Mouse (Mus musculus): Measurements from ENCODE around the gene Dysf. TPM values are rescaled to one million over a fixed set of nuclear protein-coding genes. Genes with fewer than 3 reads are reported as not detected.

The Dysf gene
- polyA plus RNA-seq, 1 experiment from 2014 or later = 14.6 TPM

- H3K4me1 ChIP-seq = peaks cover 14% of the 10 kb centered on the region; the same call in 1 of the 2 replicates
- 84% methylated on average over 8 of the region's 8 CpGs for WGBS
- H3K36me3 ChIP-seq = no peaks in the 10 kb centered on the region
- no peak for DNase-seq (ENCODE audit: low spot score)
- H3K9me3 ChIP-seq (replicated peaks) = no peaks in the 10 kb centered on the region
- H3K4me3 ChIP-seq = no peak overlapping the region
- H3K27ac ChIP-seq = no peak overlapping the region
- H3K27me3 ChIP-seq (ENCODE audit: low read depth, poor library complexity, severe bottlenecking) = no peaks in the 10 kb centered on the region
These were observed 48.8 kb downstream of the Dysf start for GRCm38 (mm10) chr6:84057216-84057615.

- 70% methylated on average over 5 of the region's 5 CpGs for WGBS
- Histone ChIP-seq H3K9me3 (replicated peaks) (no peaks in the 10 kb centered on the region), H3K27ac (no peak overlapping the region), H3K36me3 (no peaks in the 10 kb centered on the region), H3K4me3 (no peak overlapping the region), H3K4me1 (peaks cover 12% of the 10 kb centered on the region; the same call in 1 of the 2 replicates), H3K27me3 (ENCODE audit: low read depth, poor library complexity, severe bottlenecking) (no peaks in the 10 kb centered on the region)
- no peak for DNase-seq (ENCODE audit: low spot score)
These were observed 50.3 kb downstream of the Dysf start for GRCm38 (mm10) chr6:84058671-84059141.

GRCm38 (mm10) chr6:84059771-84060414 is 51.5 kb downstream of the Dysf start:
- Histone ChIP-seq H3K27ac (no peak overlapping the region), H3K27me3 (ENCODE audit: low read depth, poor library complexity, severe bottlenecking) (no peaks in the 10 kb centered on the region), H3K4me1 (0 out of 2 replicates have a peak, but pooled peaks cover 7% of the 10 kb centered on the region), H3K4me3 (no peak overlapping the region), H3K9me3 (replicated peaks) (no peaks in the 10 kb centered on the region), H3K36me3 (no peaks in the 10 kb centered on the region)
- 54% methylated on average over 4 of the region's 4 CpGs for WGBS
- DNase-seq (ENCODE audit: low spot score) = no peak

DNA sequence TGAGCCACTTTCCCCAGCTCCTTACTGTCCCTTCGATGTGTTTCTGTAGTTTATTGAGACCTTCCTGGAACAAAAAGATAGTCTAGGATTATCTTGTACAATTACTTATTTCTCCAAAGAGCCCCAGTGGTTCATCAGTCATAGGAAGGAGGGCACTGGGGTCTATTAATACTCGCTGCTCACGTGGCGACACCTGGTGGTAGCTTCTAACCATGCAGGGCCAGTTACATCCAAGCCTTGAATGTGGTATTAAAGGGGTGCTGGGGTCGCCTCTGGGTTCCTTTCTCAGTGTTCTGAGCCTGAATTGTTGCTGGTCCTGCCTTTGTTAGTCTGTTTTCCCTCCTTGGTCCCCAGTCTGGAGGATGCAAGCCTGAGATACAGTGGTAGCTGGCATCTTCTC is 52.9 kb downstream of the Dysf start:
- no peaks in the 10 kb centered on the region for H3K27me3 ChIP-seq (ENCODE audit: low read depth, poor library complexity, severe bottlenecking)
- H3K4me3 ChIP-seq = no peak overlapping the region
- peak; percentile 85 for DNase-seq (ENCODE audit: low spot score)
- 6% methylated on average over 5 of the region's 5 CpGs for WGBS
- H3K4me1 ChIP-seq = 0 out of 2 replicates have a peak, but pooled peaks cover 7% of the 10 kb centered on the region
- no peaks in the 10 kb centered on the region for H3K36me3 ChIP-seq
- no peaks in the 10 kb centered on the region for H3K9me3 ChIP-seq (replicated peaks)
- no peak overlapping the region for H3K27ac ChIP-seq

GRCm38 (mm10) chr6:84062541-84062940 is 54.2 kb downstream of the Dysf start:
- DNase-seq (ENCODE audit: low spot score) = no peak
- no peak overlapping the region for H3K27ac ChIP-seq
- no peak overlapping the region for H3K4me3 ChIP-seq
- H3K4me1 ChIP-seq = peaks cover 7% of the 10 kb centered on the region; the same call in 1 of the 2 replicates
- 71% methylated on average over 5 of the region's 5 CpGs for WGBS
- no peaks in the 10 kb centered on the region for H3K9me3 ChIP-seq (replicated peaks)
- H3K27me3 ChIP-seq (ENCODE audit: low read depth, poor library complexity, severe bottlenecking) = no peaks in the 10 kb centered on the region
- H3K36me3 ChIP-seq = no peaks in the 10 kb centered on the region

DNA sequence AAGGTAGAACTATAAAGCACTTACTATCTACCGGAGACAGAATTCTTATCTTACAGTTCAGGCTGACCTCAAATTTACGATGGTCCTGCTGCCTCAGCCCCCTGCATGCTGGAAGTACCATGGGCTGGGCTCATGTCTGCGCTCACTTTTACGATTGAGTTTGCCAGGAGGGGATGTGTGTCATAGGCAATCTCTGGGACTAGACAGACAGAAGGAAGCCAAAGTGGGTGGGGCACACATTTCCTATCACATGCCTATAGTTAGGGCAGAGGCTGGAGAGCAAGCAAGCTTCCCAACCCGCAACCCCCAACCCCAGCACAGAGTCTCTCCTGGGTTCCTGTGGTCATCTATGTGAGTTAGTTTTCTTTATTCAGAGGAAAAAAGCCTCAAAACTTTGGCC is 59.8 kb downstream of the Dysf start:
- no peak overlapping the region for H3K4me3 ChIP-seq
- DNase-seq (ENCODE audit: low spot score) = no peak
- H3K36me3 ChIP-seq = no peaks in the 10 kb centered on the region
- H3K9me3 ChIP-seq (replicated peaks) = no peaks in the 10 kb centered on the region
- H3K4me1 ChIP-seq = peaks cover 3% of the 10 kb centered on the region; the same call in 1 of the 2 replicates
- H3K27me3 ChIP-seq (ENCODE audit: low read depth, poor library complexity, severe bottlenecking) = no peaks in the 10 kb centered on the region
- H3K27ac ChIP-seq = no peak overlapping the region
- 78% methylated on average over 5 of the region's 5 CpGs for WGBS

- Histone ChIP-seq H3K27ac (no peak overlapping the region), H3K4me1 (peaks cover 3% of the 10 kb centered on the region; the same call in 1 of the 2 replicates), H3K36me3 (no peaks in the 10 kb centered on the region), H3K4me3 (no peak overlapping the region), H3K27me3 (ENCODE audit: low read depth, poor library complexity, severe bottlenecking) (no peaks in the 10 kb centered on the region), H3K9me3 (replicated peaks) (no peaks in the 10 kb centered on the region)
- no peak for DNase-seq (ENCODE audit: low spot score)
- WGBS = 70% methylated on average over 6 of the region's 6 CpGs
These were observed 61.9 kb downstream of the Dysf start for GRCm38 (mm10) chr6:84070251-84070650.

DNA sequence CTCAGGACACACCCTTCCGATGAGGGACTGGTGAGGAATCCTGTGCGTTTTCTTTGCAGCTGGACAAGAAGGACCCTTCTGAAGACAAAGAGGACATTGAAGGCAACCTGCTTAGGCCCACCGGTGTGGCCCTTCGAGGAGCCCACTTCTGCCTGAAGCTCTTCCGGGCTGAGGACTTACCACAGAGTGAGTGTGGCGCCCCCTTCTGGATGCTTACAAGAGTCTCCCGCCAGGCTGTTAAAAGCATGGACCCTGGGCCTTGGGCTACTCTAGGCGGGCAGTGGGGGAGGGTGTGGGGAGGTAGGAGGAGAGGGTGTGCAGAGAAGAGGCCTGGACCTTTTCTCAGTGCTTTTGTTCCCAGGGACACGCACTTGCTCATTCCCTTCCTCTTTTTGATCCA is 64.2 kb downstream of the Dysf start:
- Histone ChIP-seq H3K4me1 (peaks cover 3% of the 10 kb centered on the region; the same call in 1 of the 2 replicates), H3K27me3 (ENCODE audit: low read depth, poor library complexity, severe bottlenecking) (no peaks in the 10 kb centered on the region), H3K9me3 (replicated peaks) (no peaks in the 10 kb centered on the region), H3K4me3 (no peak overlapping the region), H3K36me3 (no peaks in the 10 kb centered on the region), H3K27ac (no peak overlapping the region)
- WGBS = 69% methylated on average over 9 of the region's 9 CpGs
- no peak for DNase-seq (ENCODE audit: low spot score)

DNA sequence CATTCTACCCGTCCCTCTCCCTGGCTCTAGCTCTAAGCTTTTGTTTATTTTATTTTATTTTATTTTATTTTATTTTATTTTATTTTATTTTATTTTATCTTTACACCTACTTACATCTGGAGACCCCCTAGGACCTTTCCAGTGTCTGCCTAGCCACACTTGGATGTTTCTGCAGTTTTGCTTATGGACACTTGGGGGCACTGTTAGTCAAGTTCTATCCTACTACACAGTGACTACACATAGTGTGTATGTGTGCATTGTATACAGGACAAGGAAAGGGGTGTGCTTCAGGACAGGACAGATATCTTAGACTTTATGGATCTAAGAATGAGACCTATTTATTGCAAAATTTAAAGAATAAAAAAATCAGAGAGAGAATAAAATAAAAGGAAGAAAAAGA is 69.8 kb downstream of the Dysf start:
- H3K27me3 ChIP-seq (ENCODE audit: low read depth, poor library complexity, severe bottlenecking) = no peaks in the 10 kb centered on the region
- H3K4me3 ChIP-seq = no peak overlapping the region
- no peaks in the 10 kb centered on the region for H3K4me1 ChIP-seq
- H3K9me3 ChIP-seq (replicated peaks) = no peaks in the 10 kb centered on the region
- H3K27ac ChIP-seq = no peak overlapping the region
- no peaks in the 10 kb centered on the region for H3K36me3 ChIP-seq
- WGBS = 50% methylated on average over 1 of the region's 1 CpGs
- DNase-seq (ENCODE audit: low spot score) = no peak

GRCm38 (mm10) chr6:84080631-84081030 is 72.2 kb downstream of the Dysf start:
- Histone ChIP-seq H3K27me3 (ENCODE audit: low read depth, poor library complexity, severe bottlenecking) (no peaks in the 10 kb centered on the region), H3K36me3 (no peaks in the 10 kb centered on the region), H3K4me3 (no peak overlapping the region), H3K27ac (no peak overlapping the region), H3K9me3 (replicated peaks) (no peaks in the 10 kb centered on the region), H3K4me1 (peaks cover 9% of the 10 kb centered on the region)
- no peak for DNase-seq (ENCODE audit: low spot score)
- 93% methylated on average over 3 of the region's 3 CpGs for WGBS

GRCm38 (mm10) chr6:84084757-84085156 is 76.4 kb downstream of the Dysf start:
- no peak overlapping the region for H3K4me3 ChIP-seq
- no peaks in the 10 kb centered on the region for H3K9me3 ChIP-seq (replicated peaks)
- WGBS = 75% methylated on average over 10 of the region's 10 CpGs
- peak overlapping the region; percentile 8; the same call in 1 of the 2 replicates for H3K27ac ChIP-seq
- peaks cover 9% of the 10 kb centered on the region for H3K4me1 ChIP-seq
- no peak for DNase-seq (ENCODE audit: low spot score)
- no peaks in the 10 kb centered on the region for H3K27me3 ChIP-seq (ENCODE audit: low read depth, poor library complexity, severe bottlenecking)
- H3K36me3 ChIP-seq = no peaks in the 10 kb centered on the region

GRCm38 (mm10) chr6:84093473-84093872 is 85.1 kb downstream of the Dysf start:
- H3K27me3 ChIP-seq (ENCODE audit: low read depth, poor library complexity, severe bottlenecking) = no peaks in the 10 kb centered on the region
- peak; percentile 68 for DNase-seq (ENCODE audit: low spot score)
- no peaks in the 10 kb centered on the region for H3K9me3 ChIP-seq (replicated peaks)
- WGBS = 24% methylated on average over 4 of the region's 4 CpGs
- no peak overlapping the region for H3K27ac ChIP-seq
- H3K4me1 ChIP-seq = peaks cover 40% of the 10 kb centered on the region
- H3K36me3 ChIP-seq = no peaks in the 10 kb centered on the region
- H3K4me3 ChIP-seq = no peak overlapping the region

DNA sequence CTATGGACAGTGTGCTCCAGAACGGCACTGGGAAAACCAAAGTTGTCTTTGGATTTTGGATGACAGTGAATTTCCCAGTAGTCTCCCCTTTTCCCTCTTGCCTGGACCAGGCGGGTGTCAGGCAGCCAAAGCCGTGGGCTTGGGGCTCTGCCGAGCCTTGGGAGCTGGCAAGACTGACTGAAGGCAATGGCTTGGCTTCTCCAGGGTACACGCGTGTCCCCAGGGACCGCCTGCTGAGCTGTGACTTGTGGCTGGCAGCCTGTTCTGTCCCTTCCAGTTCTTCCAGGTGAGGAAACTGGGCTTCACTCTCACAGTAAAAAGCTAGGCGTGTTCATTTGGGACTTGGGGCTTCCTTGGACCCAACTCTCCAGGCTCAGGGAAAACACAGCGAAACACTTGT is 86.1 kb downstream of the Dysf start:
- Histone ChIP-seq H3K9me3 (replicated peaks) (no peaks in the 10 kb centered on the region), H3K4me1 (peaks cover 51% of the 10 kb centered on the region), H3K27ac (peak overlapping the region; percentile 54), H3K36me3 (no peaks in the 10 kb centered on the region), H3K27me3 (ENCODE audit: low read depth, poor library complexity, severe bottlenecking) (no peaks in the 10 kb centered on the region), H3K4me3 (no peak overlapping the region)
- WGBS = 89% methylated on average over 9 of the region's 9 CpGs
- no peak for DNase-seq (ENCODE audit: low spot score)
